7 mouse cellular contexts compared by ENCODE assay signal in genomic region chr12:70147986-70148630, GRCm38 (mm10). TPM values are rescaled to one million over a fixed set of nuclear protein-coding genes. Genes with fewer than 3 reads are reported as not detected.
DNase-seq lines count a peak whose midpoint lies in the region; ATAC-seq and TF ChIP-seq lines count a peak whose summit lies in the region.

No protein-coding gene starts in this region.

- no peaks in the 10 kb centered on the region for H3K36me3 ChIP-seq in heart, embryonic 16.5 days (ENCODE audit: control insufficient read depth, insufficient read depth)
- no peaks in the 10 kb centered on the region for H3K36me3 ChIP-seq in liver, embryonic 14.5 days (replicated peaks; ENCODE audit: control insufficient read depth, insufficient read depth, low read depth)
- H3K36me3 ChIP-seq in stomach, embryonic 15.5 days, result no peaks in the 10 kb centered on the region

- H3K4me3 ChIP-seq in heart, embryonic 16.5 days (ENCODE audit: low read length), result peak overlapping the region; percentile 41
- H3K4me3 ChIP-seq in liver, embryonic 14.5 days (ENCODE audit: insufficient read depth in 1 of 2, low read depth in 2 of 2, low read length in 2 of 2), result peak overlapping the region; percentile 18 to 44
- peak overlapping the region; percentile 35 for H3K4me3 ChIP-seq in stomach, embryonic 15.5 days (replicated peaks)

- H3K4me2 ChIP-seq in heart, embryonic 16.5 days (ENCODE audit: low read depth, low read length), result peak overlapping the region; percentile 62
- peak overlapping the region; percentile 50 for H3K4me2 ChIP-seq in liver, embryonic 14.5 days (ENCODE audit: low read depth)
- H3K4me2 ChIP-seq in stomach, embryonic 15.5 days, result peak overlapping the region; percentile 54

- peak overlapping the region; percentile 50 for H3K9ac ChIP-seq in heart, embryonic 16.5 days (ENCODE audit: low read length)
- 0 out of 2 replicates have a peak overlapping the region, but pooled peaks have one; percentile 9 for H3K9ac ChIP-seq in liver, embryonic 14.5 days (replicated peaks)
- H3K9ac ChIP-seq in stomach, embryonic 15.5 days, result no peak overlapping the region

- H3K27me3 ChIP-seq in heart, embryonic 16.5 days (ENCODE audit: control insufficient read depth, insufficient read depth, low read length), result no peaks in the 10 kb centered on the region
- H3K27me3 ChIP-seq in liver, embryonic 14.5 days (ENCODE audit: control insufficient read depth, insufficient read depth, low read length), result no peaks in the 10 kb centered on the region
- H3K27me3 ChIP-seq in stomach, embryonic 15.5 days (replicated peaks), result no peaks in the 10 kb centered on the region

- TF ChIP-seq CTCF in liver, embryonic 14.5 days (IDR thresholded peaks at IDR 0.05; ENCODE audit: low read depth), result no peak

- no peak for ATAC-seq in heart, embryonic 16.5 days (replicated peaks; ENCODE audit: extremely low read depth, insufficient read depth, low FRiP score)
- ATAC-seq in liver, embryonic 14.5 days (ENCODE audit: insufficient read depth), result no peak
- peak; percentile 19; the same call in 1 of the 2 replicates for ATAC-seq in stomach, embryonic 15.5 days (ENCODE audit: insufficient read depth, low FRiP score, low read depth)
- no peak for ATAC-seq in megakaryocyte progenitor cell, adult 5-6 weeks (replicated peaks; ENCODE audit: poor library complexity)

- peaks cover 13% of the 10 kb centered on the region for H3K4me1 ChIP-seq in heart, embryonic 16.5 days (ENCODE audit: control insufficient read depth, insufficient read depth, low read length)
- 0 out of 4 replicates have a peak, but pooled peaks cover 0 to 4% of the 10 kb centered on the region in 2 experiments for H3K4me1 ChIP-seq in liver, embryonic 14.5 days (replicated peaks; ENCODE audit: control insufficient read depth in 2 of 2, insufficient read depth in 2 of 2, low read length in 1 of 2)
- no peaks in the 10 kb centered on the region for H3K4me1 ChIP-seq in stomach, embryonic 15.5 days

- WGBS in heart, embryonic 16.5 days, result 7% methylated on average over 13 of the region's 13 CpGs
- WGBS in liver, embryonic 14.5 days (ENCODE audit: insufficient replicate concordance), result 7% methylated on average over 13 of the region's 13 CpGs
- 4% methylated on average over 12 of the region's 13 CpGs for WGBS in stomach, embryonic 15.5 days

- peak; percentile 9 for DNase-seq in MN1 (ENCODE audit: low spot score)
- peak; percentile 33 for DNase-seq in brain, adult 2 months (ENCODE audit: low read depth, low spot score)
- no peak for DNase-seq in liver, embryonic 14.5 days (ENCODE audit: low read depth in 3 of 3, low spot score in 3 of 3)
- DNase-seq in layer of hippocampus, adult 8-10 months (ENCODE audit: low spot score in 2 of 2), result no peak

- no peak overlapping the region for H3K27ac ChIP-seq in heart, embryonic 16.5 days (ENCODE audit: low read length)
- no peak overlapping the region for H3K27ac ChIP-seq in liver, embryonic 14.5 days
- no peak overlapping the region; the same call in 1 of the 2 replicates for H3K27ac ChIP-seq in stomach, embryonic 15.5 days

- no peak for TF ChIP-seq EP300 in liver, embryonic 14.5 days (IDR thresholded peaks at IDR 0.05; ENCODE audit: low read depth)

- no peaks in the 10 kb centered on the region for H3K9me3 ChIP-seq in heart, embryonic 16.5 days (replicated peaks; ENCODE audit: control insufficient read depth, low read length)
- H3K9me3 ChIP-seq in liver, embryonic 14.5 days (ENCODE audit: control insufficient read depth, low read length), result no peaks in the 10 kb centered on the region
- no peaks in the 10 kb centered on the region for H3K9me3 ChIP-seq in stomach, embryonic 15.5 days

RNA-seq across cellular contexts. Expression of gene Abhd12b, which starts 5.8 kb away (rescaled TPM):
- polyA plus RNA-seq in heart, embryonic 16.5 days (2015; fragmentation: Nextera tagmentation; extraction: Ambion mirVana), result not detected in 2 replicates
- not detected in 2 replicates for polyA plus RNA-seq in liver, embryonic 14.5 days (2012; rRNA removed)
- not detected in 2 replicates for polyA plus RNA-seq in liver, embryonic 14.5 days (2014; fragmentation: Nextera tagmentation; extraction: Ambion mirVana)
- not detected in 2 replicates for polyA plus RNA-seq in stomach, embryonic 15.5 days (2015; fragmentation: Nextera tagmentation; extraction: Ambion mirVana)
- not detected for total RNA-seq in layer of hippocampus, adult 8-10 months (2022)
- total RNA-seq in megakaryocyte progenitor cell, adult 5-6 weeks (2015), result not detected in 2 replicates
- total RNA-seq in megakaryocyte progenitor cell, adult 5-6 weeks (2017), result not detected in 2 replicates

RNA-seq across cellular contexts. Expression of gene Nin, which starts 34.6 kb away (rescaled TPM):
- polyA plus RNA-seq in heart, embryonic 16.5 days (2015; fragmentation: Nextera tagmentation; extraction: Ambion mirVana), result 7.9 and 9.8 TPM in 2 replicates
- 2.9 and 3.9 TPM in 2 replicates for polyA plus RNA-seq in liver, embryonic 14.5 days (2012; rRNA removed)
- polyA plus RNA-seq in liver, embryonic 14.5 days (2014; fragmentation: Nextera tagmentation; extraction: Ambion mirVana), result 2.8 and 3.7 TPM in 2 replicates
- 11.0 and 11.6 TPM in 2 replicates for polyA plus RNA-seq in stomach, embryonic 15.5 days (2015; fragmentation: Nextera tagmentation; extraction: Ambion mirVana)
- 10 to 100 TPM; 58.1 to 82.5 (median 66.6) TPM for total RNA-seq in layer of hippocampus, adult 8-10 months (2022)
- 117 and 120 TPM in 2 replicates for total RNA-seq in megakaryocyte progenitor cell, adult 5-6 weeks (2015)
- total RNA-seq in megakaryocyte progenitor cell, adult 5-6 weeks (2017), result 190 and 207 TPM in 2 replicates

Comparison
In these comparisons a context has a peak if more than half of its experiments do, and no peak if none do; other contexts are left out.
1. DNase-seq: peak in MN1 (single experiment) and brain, adult 2 months (single experiment); none in liver, embryonic 14.5 days (0 of 3) and layer of hippocampus, adult 8-10 months (0 of 2).
2. Peak in every context shown above with its lines, with median percentiles within 50 percentile points of each other: H3K4me2 ChIP-seq and H3K4me3 ChIP-seq.